Mouse (Mus musculus) stomach, embryonic 15.5 days (tissue): ENCODE results near the gene Nkx6-2. TPM values are rescaled to one million over a fixed set of nuclear protein-coding genes. Genes with fewer than 3 reads are reported as not detected.

Experiments
- ATAC-seq: fragments of 200-750 bp; cut with Nextera tagmentation; 2 replicates; pipeline ENCODE4 v1.8.0; 2017; ENCODE audit warnings: low read depth, moderate number of reproducible peaks, moderate TSS enrichment; ENCODE audit not compliant: insufficient read depth, low FRiP score
- H3K27ac ChIP-seq: fragments of 300-500 bp; sonication (generic); 2 replicates; pipeline ENCODE4 v1.5.1; 2015; ENCODE audit warnings: mild to moderate bottlenecking, inconsistent platforms
- H3K27me3 ChIP-seq: fragments of 300-500 bp; sonication (generic); replicated peaks from 2 replicates; pipeline ENCODE4 v1.6.1; 2015; ENCODE audit warnings: inconsistent platforms
- H3K36me3 ChIP-seq: fragments of 300-500 bp; sonication (generic); 2 replicates; pipeline ENCODE4 v1.6.1; 2015; ENCODE audit warnings: inconsistent platforms
- H3K4me1 ChIP-seq: fragments of 300-500 bp; sonication (generic); 2 replicates; pipeline ENCODE4 v1.6.1; 2015; ENCODE audit warnings: inconsistent platforms
- H3K4me2 ChIP-seq: fragments of 300-500 bp; sonication (generic); 2 replicates; pipeline ENCODE4 v1.6.1; 2015; ENCODE audit warnings: mild to moderate bottlenecking, inconsistent platforms
- H3K4me3 ChIP-seq: fragments of 300-500 bp; sonication (generic); replicated peaks from 2 replicates; pipeline ENCODE4 v1.5.1; 2015; ENCODE audit warnings: inconsistent platforms
- H3K9ac ChIP-seq: fragments of 300-500 bp; sonication (generic); 2 replicates; pipeline ENCODE4 v1.6.1; 2015; ENCODE audit warnings: inconsistent platforms
- H3K9me3 ChIP-seq: fragments of 300-500 bp; sonication (generic); 2 replicates; pipeline ENCODE4 v1.6.1; 2016; ENCODE audit warnings: inconsistent platforms
- WGBS: fragments of 180-500 bp; shearing (Covaris S2); methylation state at CpG from one replicate; pipeline ENCODE4 v1.1.7; 2015; 5-methylcytosine and 5-hydroxymethylcytosine counted together
- polyA plus RNA-seq: library from polyadenylated mRNA; unstranded; fragments of >200 nt; fragmentation: Nextera tagmentation; extraction: Ambion mirVana; gene quantifications from 2 replicates; pipeline ENCODE4 v1.2.1, GENCODE M21; 2015

The Nkx6-2 gene
- polyA plus RNA-seq, 1 experiment from 2014 or later = 6.0 TPM

GRCm38 (mm10) chr7:139584221-139585175 is 1.9 kb upstream of the Nkx6-2 start:
- H3K4me2 ChIP-seq = peak overlapping the region; percentile 11
- no peak for ATAC-seq

GRCm38 (mm10) chr7:139583094-139583737 is 619 bp upstream of the Nkx6-2 start:
- Histone ChIP-seq H3K27ac (no peak overlapping the region), H3K4me1 (peaks cover 27% of the 10 kb centered on the region), H3K9ac (no peak overlapping the region), H3K4me3 (no peak overlapping the region), H3K4me2 (no peak overlapping the region), H3K9me3 (no peaks in the 10 kb centered on the region), H3K27me3 (peaks cover 95% of the 10 kb centered on the region), H3K36me3 (0 out of 2 replicates have a peak, but pooled peaks cover 2% of the 10 kb centered on the region)
- 21% methylated on average over 17 of the region's 17 CpGs for WGBS
- ATAC-seq = no peak

More at GRCm38 (mm10) chr7:139584221-139585175, 1.9 kb upstream of the Nkx6-2 start:
- no peaks in the 10 kb centered on the region for H3K9me3 ChIP-seq
- WGBS = 3% methylated on average over 53 of the region's 53 CpGs
- H3K27me3 ChIP-seq = peaks cover 89% of the 10 kb centered on the region
- no peak overlapping the region for H3K9ac ChIP-seq
- no peak overlapping the region for H3K27ac ChIP-seq
- no peaks in the 10 kb centered on the region for H3K36me3 ChIP-seq
- peak overlapping the region; percentile 7; the same call in 1 of the 2 replicates for H3K4me3 ChIP-seq
- peaks cover 27% of the 10 kb centered on the region for H3K4me1 ChIP-seq

DNA sequence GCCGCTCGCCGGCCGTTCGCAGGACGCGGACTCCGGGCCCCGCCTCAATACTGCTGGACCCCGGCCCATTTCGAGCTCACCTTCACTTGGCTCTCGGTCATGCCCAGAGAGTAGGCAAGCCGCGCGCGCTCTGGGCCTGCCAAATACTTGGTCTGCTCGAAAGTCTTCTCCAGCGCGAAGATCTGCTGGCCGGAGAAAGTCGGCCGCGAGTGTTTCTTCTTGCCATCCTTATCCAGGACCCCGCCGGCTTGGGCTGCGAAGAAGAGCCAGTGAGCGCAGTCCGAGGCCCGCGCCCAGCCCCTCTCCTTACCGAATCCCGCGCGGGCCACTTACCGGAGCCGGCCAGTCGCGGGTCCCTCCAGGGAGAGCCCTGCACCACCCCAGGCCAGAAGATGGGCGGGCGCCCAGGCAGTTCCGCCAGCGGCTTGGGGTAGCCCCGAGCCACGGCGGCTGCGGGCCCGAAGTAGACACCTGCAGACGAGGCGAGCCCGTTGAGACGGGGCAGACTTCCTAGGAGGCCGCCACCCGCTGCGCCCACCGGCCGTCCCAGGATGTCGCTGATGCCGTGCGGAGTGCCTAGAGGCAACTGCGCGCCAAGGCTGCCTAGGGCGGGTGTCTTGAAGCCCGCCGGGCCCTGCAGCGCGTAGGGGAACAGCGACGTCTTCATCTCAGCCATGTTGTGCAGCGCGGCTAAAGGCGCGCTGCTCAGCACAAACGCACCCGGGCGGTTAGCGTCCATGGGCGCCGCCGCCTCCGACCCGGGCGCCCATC is 611 bp downstream of the Nkx6-2 start:
- Histone ChIP-seq H3K9me3 (no peaks in the 10 kb centered on the region), H3K4me1 (peaks cover 27% of the 10 kb centered on the region), H3K4me3 (peak overlapping the region; percentile 28), H3K27ac (no peak overlapping the region), H3K27me3 (peaks cover 84% of the 10 kb centered on the region), H3K4me2 (peak overlapping the region; percentile 60), H3K9ac (no peak overlapping the region), H3K36me3 (0 out of 2 replicates have a peak, but pooled peaks cover 4% of the 10 kb centered on the region)
- WGBS = under 1% methylated on average over 82 of the region's 82 CpGs
- ATAC-seq = peak; percentile 20; the same call in 1 of the 2 replicates

DNA sequence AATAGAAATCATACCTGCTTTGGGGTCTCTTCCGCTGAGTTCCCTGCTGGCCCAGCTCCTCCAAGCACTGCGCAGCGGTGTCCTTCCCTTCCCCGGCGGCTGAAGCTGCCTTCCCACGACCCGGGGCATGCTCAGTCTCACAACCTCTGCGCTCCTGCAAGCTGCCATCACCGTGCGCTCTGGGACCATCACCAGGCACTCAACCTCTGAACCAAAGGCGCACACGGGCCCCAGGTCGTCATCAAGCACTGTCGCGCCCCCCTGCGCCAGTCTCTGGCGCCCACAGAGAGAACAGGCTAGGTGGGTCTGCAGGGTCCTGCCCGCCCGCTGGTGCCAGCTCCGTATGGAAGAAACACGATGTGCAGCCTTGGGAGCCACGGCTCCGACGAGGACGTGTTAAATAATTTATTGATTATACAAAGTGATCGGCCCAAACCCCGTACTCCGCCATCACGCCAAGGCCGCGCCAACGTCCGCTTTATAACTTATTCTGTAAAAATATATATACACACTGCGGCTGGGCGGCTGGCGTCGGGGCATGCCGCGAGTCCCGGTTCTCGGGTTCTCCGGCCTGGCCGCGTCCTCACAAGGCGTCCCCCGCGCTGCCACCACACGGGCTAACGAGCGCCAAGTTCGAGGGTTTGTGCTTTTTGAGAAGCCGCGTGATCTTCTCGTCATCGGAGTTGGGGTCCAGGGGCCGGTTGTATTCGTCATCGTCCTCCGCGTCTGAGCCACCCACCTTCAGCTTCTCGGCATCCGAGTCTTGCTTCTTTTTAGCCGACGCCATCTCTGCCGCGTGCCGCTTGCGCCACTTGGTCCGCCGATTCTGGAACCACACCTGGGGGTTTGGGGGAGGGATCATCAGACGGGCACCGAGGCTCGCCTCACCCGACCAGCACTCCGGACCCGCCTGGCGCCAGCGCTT is 1.5 kb downstream of the Nkx6-2 start:
- Histone ChIP-seq H3K4me2 (peak overlapping the region; percentile 60), H3K9me3 (no peaks in the 10 kb centered on the region), H3K4me1 (peaks cover 27% of the 10 kb centered on the region), H3K27ac (no peak overlapping the region), H3K4me3 (peak overlapping the region; percentile 28), H3K36me3 (0 out of 2 replicates have a peak, but pooled peaks cover 9% of the 10 kb centered on the region), H3K9ac (no peak overlapping the region), H3K27me3 (peaks cover 76% of the 10 kb centered on the region)
- ATAC-seq = no peak
- 4% methylated on average over 78 of the region's 78 CpGs for WGBS

- Histone ChIP-seq H3K9me3 (no peaks in the 10 kb centered on the region), H3K4me2 (no peak overlapping the region), H3K27ac (no peak overlapping the region), H3K27me3 (peaks cover 58% of the 10 kb centered on the region), H3K36me3 (peaks cover 14% of the 10 kb centered on the region; the same call in 1 of the 2 replicates), H3K4me3 (no peak overlapping the region), H3K9ac (no peak overlapping the region), H3K4me1 (peaks cover 22% of the 10 kb centered on the region)
- WGBS = 75% methylated on average over 21 of the region's 21 CpGs
- ATAC-seq = no peak
Observed at GRCm38 (mm10) chr7:139579261-139579905, 3.2 kb downstream of the Nkx6-2 start.

- 62% methylated on average over 16 of the region's 16 CpGs for WGBS
- H3K4me2 ChIP-seq = no peak overlapping the region
- no peak for ATAC-seq
Observed at GRCm38 (mm10) chr7:139576064-139576686, 6.4 kb downstream of the Nkx6-2 start.

DNA sequence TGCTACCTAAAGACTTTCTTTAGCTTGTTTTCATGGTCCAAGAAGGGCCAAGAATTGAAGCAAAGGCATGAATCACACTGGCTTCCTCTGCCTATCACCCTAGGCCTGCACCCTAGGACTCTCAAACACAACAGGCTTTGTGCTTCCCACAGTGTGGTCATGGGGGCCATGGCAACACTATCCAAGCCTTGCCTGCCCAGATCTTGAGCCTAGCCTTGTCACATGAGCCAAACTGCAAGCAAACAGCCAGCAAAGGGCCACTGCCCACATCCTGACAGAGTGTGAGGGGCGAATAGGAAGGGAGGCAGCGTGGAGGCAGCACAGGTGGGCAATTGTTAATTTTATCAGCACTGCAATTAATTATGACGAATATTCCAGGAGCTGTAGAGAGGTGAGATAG is 9.9 kb downstream of the Nkx6-2 start:
- 51% methylated on average over 3 of the region's 3 CpGs for WGBS
- Histone ChIP-seq H3K27me3 (no peaks in the 10 kb centered on the region), H3K9ac (no peak overlapping the region), H3K4me3 (no peak overlapping the region), H3K36me3 (peaks cover 17% of the 10 kb centered on the region; the same call in 1 of the 2 replicates), H3K9me3 (no peaks in the 10 kb centered on the region), H3K27ac (0 out of 2 replicates have a peak overlapping the region, but pooled peaks have one; percentile 36), H3K4me2 (no peak overlapping the region), H3K4me1 (no peaks in the 10 kb centered on the region)
- peak; percentile 87 for ATAC-seq

More at GRCm38 (mm10) chr7:139576064-139576686, 6.4 kb downstream of the Nkx6-2 start:
- Histone ChIP-seq H3K4me1 (peaks cover 4% of the 10 kb centered on the region), H3K27ac (no peak overlapping the region), H3K9me3 (no peaks in the 10 kb centered on the region), H3K36me3 (peaks cover 14% of the 10 kb centered on the region; the same call in 1 of the 2 replicates), H3K27me3 (peaks cover 26% of the 10 kb centered on the region), H3K4me3 (no peak overlapping the region), H3K9ac (no peak overlapping the region)

- Histone ChIP-seq H3K27me3 (no peaks in the 10 kb centered on the region), H3K36me3 (peaks cover 14% of the 10 kb centered on the region; the same call in 1 of the 2 replicates), H3K27ac (no peak overlapping the region), H3K4me1 (no peaks in the 10 kb centered on the region), H3K4me2 (no peak overlapping the region), H3K4me3 (no peak overlapping the region), H3K9me3 (no peaks in the 10 kb centered on the region), H3K9ac (no peak overlapping the region)
- WGBS = 93% methylated on average over 5 of the region's 5 CpGs
- ATAC-seq = no peak
Observed at GRCm38 (mm10) chr7:139570788-139571187, 11.8 kb downstream of the Nkx6-2 start.

DNA sequence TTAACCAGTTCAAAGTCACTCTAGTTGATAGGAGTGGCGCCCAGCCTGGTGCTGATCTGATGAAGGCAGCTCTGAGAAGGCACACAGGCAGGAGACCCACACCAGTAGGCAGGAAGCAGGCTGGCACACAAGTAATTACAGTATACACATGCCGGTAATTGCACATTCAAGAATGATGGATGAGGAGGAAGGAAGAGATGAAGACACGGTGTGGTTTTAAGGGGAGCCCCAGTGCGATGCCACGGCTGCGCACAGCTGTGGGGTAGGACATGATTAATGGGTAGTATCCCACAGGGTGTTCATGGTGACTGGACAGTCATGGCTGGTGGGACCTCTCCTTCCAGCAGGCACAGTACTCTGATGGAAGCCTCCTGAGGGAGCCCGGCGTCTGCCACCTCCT is 16.1 kb downstream of the Nkx6-2 start:
- peaks cover 19% of the 10 kb centered on the region for H3K36me3 ChIP-seq

DNA sequence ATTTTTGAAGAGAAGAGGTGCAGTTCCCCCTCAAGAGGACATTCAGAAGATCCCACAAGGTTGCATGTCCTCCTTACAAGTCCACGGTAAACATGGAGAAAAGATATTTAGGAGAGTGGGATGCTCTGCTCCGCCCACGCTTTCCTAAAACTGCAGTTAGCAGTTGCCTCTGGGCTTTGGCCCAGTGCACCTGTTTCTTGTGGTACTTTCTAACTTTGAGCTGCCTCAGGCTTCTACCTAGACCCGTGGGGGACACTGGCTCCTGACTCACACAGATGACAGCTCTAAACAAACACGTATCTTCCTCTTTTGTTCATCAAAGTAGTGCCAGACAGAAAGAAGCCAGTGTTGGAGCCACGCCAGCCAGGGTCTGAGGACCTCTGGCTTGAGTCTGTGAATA is 16.6 kb downstream of the Nkx6-2 start:
- no peak overlapping the region for H3K4me2 ChIP-seq
- WGBS = 69% methylated on average over 6 of the region's 6 CpGs
- H3K36me3 ChIP-seq = peaks cover 19% of the 10 kb centered on the region
- no peak overlapping the region for H3K4me3 ChIP-seq
- no peaks in the 10 kb centered on the region for H3K27me3 ChIP-seq
- no peak overlapping the region for H3K9ac ChIP-seq
- ATAC-seq = no peak
- no peak overlapping the region for H3K27ac ChIP-seq
- no peaks in the 10 kb centered on the region for H3K4me1 ChIP-seq
- H3K9me3 ChIP-seq = no peaks in the 10 kb centered on the region

More for the DNA sequence above, 16.1 kb downstream of the Nkx6-2 start:
- no peak overlapping the region for H3K4me2 ChIP-seq
- ATAC-seq = no peak
- no peaks in the 10 kb centered on the region for H3K9me3 ChIP-seq
- 61% methylated on average over 8 of the region's 8 CpGs for WGBS
- no peaks in the 10 kb centered on the region for H3K27me3 ChIP-seq
- H3K9ac ChIP-seq = no peak overlapping the region
- H3K4me1 ChIP-seq = no peaks in the 10 kb centered on the region
- no peak overlapping the region for H3K27ac ChIP-seq
- no peak overlapping the region for H3K4me3 ChIP-seq
